Mouse (Mus musculus): ENCODE measurements around the gene Acvrl1.

- TF ChIP-seq CTCF (IDR thresholded peaks at IDR 0.05), result no peak
- TF ChIP-seq EP300 (IDR thresholded peaks at IDR 0.05), result peak; percentile 95
Measured at GRCm38 (mm10) chr15:101147910-101148273, 19.6 kb downstream of the Acvrl1 start.

Data from lung, postnatal 0 days (tissue).